Mouse (Mus musculus): Measurements from ENCODE around the gene Armc12. TPM values are rescaled to one million over a fixed set of nuclear protein-coding genes. Genes with fewer than 3 reads are reported as not detected.
A peak's percentile ranks its signal among the peaks of the same experiment; 100 is the strongest.

The Armc12 gene
- total RNA-seq, 2 experiments from 2014 or later = not detected

GRCm38 (mm10) chr17:28580396-28580795 is 49.8 kb downstream of the Armc12 start:
- DNase-seq (ENCODE audit: low spot score in 2 of 2) = peak; percentile 32 to 71

GRCm38 (mm10) chr17:28581056-28581455 is 50.5 kb downstream of the Armc12 start:
- DNase-seq (ENCODE audit: low spot score in 2 of 2) = no peak

GRCm38 (mm10) chr17:28586509-28586908 is 55.9 kb downstream of the Armc12 start:
- no peak for DNase-seq (ENCODE audit: low spot score in 2 of 2)

GRCm38 (mm10) chr17:28588591-28588990 is 58.0 kb downstream of the Armc12 start:
- no peak for DNase-seq (ENCODE audit: low spot score in 2 of 2)

Small RNA genes within 50 kb of the gene (microRNA-seq; reads per million reads assigned to microRNA genes)
- not detected for gene Gm25195
- gene Mir6969 = not detected

Other genes with a start within 250 kb of the Armc12 start
- 10 to 100 TPM; 24.9 to 25.4 TPM for gene Fance, start 217.3 kb upstream of the Armc12 start, total RNA-seq (2021)
- gene Rpl10a, start 202.3 kb upstream of the Armc12 start, total RNA-seq (2021) = 100 to 1,000 TPM; 919 to 955 TPM
- 10 to 100 TPM; 24.3 to 24.6 TPM for gene Tead3, start 180.0 kb upstream of the Armc12 start, total RNA-seq (2021)
- under 1 TPM; 0.47 to 0.57 TPM for gene Tulp1, start 165.6 kb upstream of the Armc12 start, total RNA-seq (2021)
- gene Fkbp5, start 13.3 kb upstream of the Armc12 start, total RNA-seq (2021) = 10 to 100 TPM; 11.5 to 12.0 TPM
- not detected for gene Clpsl2, start 18.6 kb downstream of the Armc12 start, total RNA-seq (2021)
- not detected for gene Clps, start 30.0 kb downstream of the Armc12 start, total RNA-seq (2021)
- not detected for gene Lhfpl5, start 44.8 kb downstream of the Armc12 start, total RNA-seq (2021)
- gene Srpk1, start 91.9 kb downstream of the Armc12 start, total RNA-seq (2021) = 10 to 100 TPM; 38.4 to 41.6 TPM
- gene Slc26a8, start 159.4 kb downstream of the Armc12 start, total RNA-seq (2021) = 1 to 10 TPM; 2.0 to 2.3 TPM
- gene Mapk14, start 160.5 kb downstream of the Armc12 start, total RNA-seq (2021) = 10 to 100 TPM; 54.8 to 61.0 TPM
- 1 to 10 TPM in 1 of 2 experiments, under 1 TPM in 1; 0.81 to 1.4 TPM for gene AC170998.1, start 195.3 kb downstream of the Armc12 start, total RNA-seq (2021)
- gene Mapk13, start 238.5 kb downstream of the Armc12 start, total RNA-seq (2021) = 1 to 10 TPM in 1 of 2 experiments, under 1 TPM in 1; 0.78 to 1.6 TPM

All from gastrocnemius, postnatal 4 days (tissue).